Mouse (Mus musculus) thymus, postnatal 4 days (tissue): ENCODE data around the gene Gabrb1.

Experiments used
- DNase-seq: peaks from one replicate; pipeline ENCODE4 v3.0.0; 2021

Gene Gabrb1

GRCm38 (mm10) chr5:71657482-71658114 lies at the start of gene Gabrb1:
Gene Gabrb1, plus strand, starts transcription at chr5:71658113.
- peak; percentile 25 for DNase-seq

- DNase-seq = no peak
Measured at GRCm38 (mm10) chr5:71608735-71609134, 49.2 kb upstream of the Gabrb1 start.

- DNase-seq = no peak
Measured at GRCm38 (mm10) chr5:71614311-71614710, 43.6 kb upstream of the Gabrb1 start.

- no peak for DNase-seq
Measured at GRCm38 (mm10) chr5:71616734-71617133, 41.2 kb upstream of the Gabrb1 start.

- DNase-seq = no peak
Measured at GRCm38 (mm10) chr5:71627820-71628219, 30.1 kb upstream of the Gabrb1 start.

- DNase-seq = no peak
Measured at GRCm38 (mm10) chr5:71639804-71640203, 18.1 kb upstream of the Gabrb1 start.

- no peak for DNase-seq
Measured at GRCm38 (mm10) chr5:71648108-71648507, 9.8 kb upstream of the Gabrb1 start.

- no peak for DNase-seq
Measured at GRCm38 (mm10) chr5:71654056-71654455, 3.9 kb upstream of the Gabrb1 start.

GRCm38 (mm10) chr5:71656771-71657170 lies 1.1 kb upstream of the Gabrb1 start:
- no peak for DNase-seq

- DNase-seq = peak; percentile 5
Measured at GRCm38 (mm10) chr5:71658115-71658497, 193 bp downstream of the Gabrb1 start, which contains the start of gene Gabra4. Gene Gabra4, minus strand, starts transcription at chr5:71658308.

GRCm38 (mm10) chr5:71665593-71665992 lies 7.7 kb downstream of the Gabrb1 start:
- no peak for DNase-seq

- no peak for DNase-seq
Measured at GRCm38 (mm10) chr5:71699696-71700467, 42.0 kb downstream of the Gabrb1 start.

- DNase-seq = peak; percentile 7
Measured at GRCm38 (mm10) chr5:71700468-71701272, 42.8 kb downstream of the Gabrb1 start.

GRCm38 (mm10) chr5:71701273-71701614 lies 43.3 kb downstream of the Gabrb1 start:
- DNase-seq = no peak

- no peak for DNase-seq
Measured at GRCm38 (mm10) chr5:71732931-71733792, 75.2 kb downstream of the Gabrb1 start.

GRCm38 (mm10) chr5:71747411-71747810 lies 89.5 kb downstream of the Gabrb1 start:
- DNase-seq = no peak

GRCm38 (mm10) chr5:71753966-71754365 lies 96.1 kb downstream of the Gabrb1 start:
- no peak for DNase-seq

- DNase-seq = no peak
Measured at GRCm38 (mm10) chr5:71761105-71761504, 103.2 kb downstream of the Gabrb1 start.

- no peak for DNase-seq
Measured at GRCm38 (mm10) chr5:71781514-71782179, 123.7 kb downstream of the Gabrb1 start.

GRCm38 (mm10) chr5:71822862-71823261 lies 164.9 kb downstream of the Gabrb1 start:
- DNase-seq = no peak

- no peak for DNase-seq
Measured at GRCm38 (mm10) chr5:71828342-71828741, 170.4 kb downstream of the Gabrb1 start.

GRCm38 (mm10) chr5:71828996-71829395 lies 171.1 kb downstream of the Gabrb1 start:
- DNase-seq = no peak
